ENCODE assay signal across 8 mouse cellular contexts in the genomic region with DNA sequence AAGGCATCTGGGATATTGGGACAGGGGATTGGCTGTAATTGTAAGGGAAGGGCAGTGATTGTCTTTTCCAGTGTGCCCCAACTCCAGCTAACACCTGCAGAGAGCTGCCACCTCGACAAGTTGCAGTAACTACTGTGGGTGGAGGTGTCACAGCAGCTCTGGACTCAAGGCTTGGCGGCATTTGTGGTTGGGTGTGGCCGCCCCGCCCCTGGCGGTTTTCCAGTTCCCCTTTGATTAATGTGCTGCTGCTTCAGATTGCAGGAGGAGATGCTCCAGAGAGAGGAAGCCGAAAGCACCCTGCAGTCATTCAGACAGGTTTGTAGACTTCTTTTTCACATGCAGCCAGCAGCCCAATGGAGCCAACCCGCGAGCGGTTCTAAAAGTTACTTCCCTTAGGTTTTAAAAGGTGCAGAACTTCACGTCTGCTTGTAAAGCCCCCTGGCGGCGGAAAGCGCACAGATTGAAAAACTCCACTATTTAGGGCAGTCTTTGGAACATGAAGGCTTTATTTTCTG. TPM values are rescaled to one million over a fixed set of nuclear protein-coding genes. Genes with fewer than 3 reads are reported as not detected.
DNase-seq lines count a peak whose midpoint lies in the region; ATAC-seq and TF ChIP-seq lines count a peak whose summit lies in the region.

No protein-coding gene starts in this region.

- peaks cover 45% of the 10 kb centered on the region for H3K4me1 ChIP-seq in G1E (ENCODE audit: insufficient read depth, low read depth, low read length)
- peaks cover 23% of the 10 kb centered on the region for H3K4me1 ChIP-seq in hindbrain, embryonic 12.5 days
- peaks cover 10% of the 10 kb centered on the region for H3K4me1 ChIP-seq in lung, embryonic 16.5 days (replicated peaks; ENCODE audit: control insufficient read depth, insufficient read depth, low read length)
- H3K4me1 ChIP-seq in olfactory bulb, adult 2 months (ENCODE audit: control insufficient read depth, insufficient read depth, low read length): peaks cover 17% of the 10 kb centered on the region

- H3K9me3 ChIP-seq in G1E (replicated peaks): no peaks in the 10 kb centered on the region
- H3K9me3 ChIP-seq in hindbrain, embryonic 12.5 days (replicated peaks): no peaks in the 10 kb centered on the region
- H3K9me3 ChIP-seq in lung, embryonic 16.5 days (ENCODE audit: control insufficient read depth, low read length): no peaks in the 10 kb centered on the region

- peak overlapping the region; percentile 93 for H3K27ac ChIP-seq in hindbrain, embryonic 12.5 days
- peak overlapping the region; percentile 99 for H3K27ac ChIP-seq in lung, embryonic 16.5 days (ENCODE audit: low read length)
- no peak overlapping the region for H3K27ac ChIP-seq in olfactory bulb, adult 2 months (ENCODE audit: insufficient read depth, low read depth, low read length)

- H3K4me3 ChIP-seq in G1E (ENCODE audit: low read depth, low read length): peak overlapping the region; percentile 75
- H3K4me3 ChIP-seq in hindbrain, embryonic 12.5 days: peak overlapping the region; percentile 86
- H3K4me3 ChIP-seq in lung, embryonic 16.5 days (ENCODE audit: low read length): peak overlapping the region; percentile 86
- H3K4me3 ChIP-seq in olfactory bulb, adult 2 months (ENCODE audit: insufficient read depth, low read depth, low read length): peak overlapping the region; percentile 53

- peak overlapping the region; percentile 89 for H3K9ac ChIP-seq in hindbrain, embryonic 12.5 days
- H3K9ac ChIP-seq in lung, embryonic 16.5 days (ENCODE audit: low read length): peak overlapping the region; percentile 89

- H3K36me3 ChIP-seq in G1E (replicated peaks): peaks cover 16% of the 10 kb centered on the region
- peaks cover 26% of the 10 kb centered on the region for H3K36me3 ChIP-seq in hindbrain, embryonic 12.5 days
- H3K36me3 ChIP-seq in lung, embryonic 16.5 days (ENCODE audit: control insufficient read depth, insufficient read depth, low read length): peaks cover 18% of the 10 kb centered on the region

- peak overlapping the region; percentile 69 for H3K4me2 ChIP-seq in hindbrain, embryonic 12.5 days (replicated peaks)
- H3K4me2 ChIP-seq in lung, embryonic 16.5 days (ENCODE audit: low read depth, low read length): peak overlapping the region; percentile 75

- TF ChIP-seq POLR2A in olfactory bulb, adult 2 months (IDR thresholded peaks at IDR 0.05; ENCODE audit: insufficient read depth, low read depth, low read length): no peak

- DNase-seq in G1E (ENCODE audit: low spot score): peak; percentile 16
- DNase-seq in cerebellum, adult 8-10 months: peak; percentile 20
- DNase-seq in frontal cortex, postnatal 14 days (ENCODE audit: low spot score in 2 of 2): peak; percentile 25 to 77
- peak; percentile 53 for DNase-seq in layer of hippocampus, adult 9-11 months
- DNase-seq in thymus, postnatal 0 days (ENCODE audit: low spot score): peak; percentile 85

- 0 out of 2 replicates have a peak, but pooled peaks have one; percentile 9 for ATAC-seq in G1E (ENCODE audit: extremely low read depth, insufficient number of reproducible peaks, low FRiP score, poor library complexity, severe bottlenecking)
- no peak for ATAC-seq in hindbrain, embryonic 12.5 days (ENCODE audit: low FRiP score)
- no peak for ATAC-seq in lung, embryonic 16.5 days (ENCODE audit: low read depth)

- TF ChIP-seq CTCF in G1E (IDR thresholded peaks at IDR 0.05; ENCODE audit: low read depth, low read length): peak; percentile 8; the same call in 1 of the 2 replicates
- TF ChIP-seq CTCF in olfactory bulb, adult 2 months (IDR thresholded peaks at IDR 0.05; ENCODE audit: insufficient read depth, low read depth, low read length): peak; percentile 48; the same call in 1 of the 2 replicates

- under 1% methylated on average over 13 of the region's 13 CpGs for WGBS in hindbrain, embryonic 12.5 days
- WGBS in lung, embryonic 16.5 days: 0% methylated on average over 13 of the region's 13 CpGs
- WGBS in olfactory bulb, adult 2 months: 0% methylated on average over 13 of the region's 13 CpGs

- H3K27me3 ChIP-seq in G1E (ENCODE audit: insufficient read depth, low read length): peaks cover 64% of the 10 kb centered on the region
- no peaks in the 10 kb centered on the region for H3K27me3 ChIP-seq in hindbrain, embryonic 12.5 days
- H3K27me3 ChIP-seq in lung, embryonic 16.5 days (ENCODE audit: control insufficient read depth, insufficient read depth, low read depth, low read length): no peaks in the 10 kb centered on the region

RNA-seq across cellular contexts. Expression of gene Vim, which starts 1.6 kb away (rescaled TPM):
- total RNA-seq in G1E (2014; fragmentation: Nextera tagmentation): 222 and 227 TPM in 2 replicates
- 1,355 and 1,410 TPM in 2 replicates for total RNA-seq in G1E (2017)
- polyA plus RNA-seq in G1E (2012): 451 and 565 TPM in 2 replicates
- polyA plus RNA-seq in hindbrain, embryonic 12.5 days (2016; fragmentation: Nextera tagmentation; extraction: Ambion mirVana): 1,011 and 1,056 TPM in 2 replicates
- 922 and 967 TPM in 2 replicates for polyA plus RNA-seq in lung, embryonic 16.5 days (2015; fragmentation: Nextera tagmentation; extraction: Ambion mirVana)
- polyA plus RNA-seq in olfactory bulb, adult 2 months (2012; ENCODE audit: insufficient read depth, insufficient read length, low replicate concordance, missing spikeins): not detected in 2 replicates
- polyA plus RNA-seq in thymus, postnatal 0 days (2015; fragmentation: Nextera tagmentation; extraction: Ambion mirVana): 227 and 232 TPM in 2 replicates

RNA-seq across cellular contexts. Expression of gene Trdmt1, which starts 30.9 kb away (rescaled TPM):
- total RNA-seq in G1E (2014; fragmentation: Nextera tagmentation) (20.2 and 22.4 TPM in 2 replicates), G1E (2017) (7.3 and 9.1 TPM in 2 replicates)
- 0.44 and 0.56 TPM in 2 replicates for polyA plus RNA-seq in G1E (2012)
- polyA plus RNA-seq in hindbrain, embryonic 12.5 days (2016; fragmentation: Nextera tagmentation; extraction: Ambion mirVana): 6.4 and 7.9 TPM in 2 replicates
- 14.8 and 16.5 TPM in 2 replicates for polyA plus RNA-seq in lung, embryonic 16.5 days (2015; fragmentation: Nextera tagmentation; extraction: Ambion mirVana)
- polyA plus RNA-seq in olfactory bulb, adult 2 months (2012; ENCODE audit: insufficient read depth, insufficient read length, low replicate concordance, missing spikeins): not detected in 2 replicates
- 16.5 and 17.2 TPM in 2 replicates for polyA plus RNA-seq in thymus, postnatal 0 days (2015; fragmentation: Nextera tagmentation; extraction: Ambion mirVana)

Comparison
In these comparisons a context has a peak if more than half of its experiments do, and no peak if none do; other contexts are left out.
1. DNase-seq: peak in every context shown above with its lines; median percentile 85 in thymus, postnatal 0 days; 53 in layer of hippocampus, adult 9-11 months; 51 in frontal cortex, postnatal 14 days; 20 in cerebellum, adult 8-10 months; 16 in G1E.